Mouse (Mus musculus) c-Kit-negative CD71-positive TER-119-positive erythroid progenitor cells, embryonic 14.5 days (primary cell): ENCODE results near the gene Rbm47.

Source experiments
- DNase-seq: peaks from one replicate; pipeline ENCODE4 v3.0.0-alpha.2; 2013; ENCODE audit warnings: low read depth, low spot score

Gene Rbm47

DNA sequence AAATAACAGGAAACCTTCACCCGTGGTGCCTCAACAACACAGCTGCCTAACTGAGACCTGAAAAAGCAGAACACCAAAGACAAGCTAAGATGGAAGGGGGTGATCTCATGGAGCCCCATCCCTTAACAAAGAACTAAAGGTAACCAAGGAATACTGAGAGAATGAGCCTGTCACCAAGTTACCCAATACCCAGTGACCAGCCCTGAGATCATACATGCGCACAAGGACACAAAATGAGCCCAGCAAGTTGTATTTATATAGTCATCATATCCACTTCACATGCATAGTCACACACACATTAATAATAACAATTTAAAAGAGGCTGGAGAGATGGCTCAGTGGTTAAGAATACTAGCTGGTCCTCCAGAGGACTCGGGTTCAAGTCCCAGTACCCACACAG is 44.0 kb downstream of the Rbm47 start:
- no peak for DNase-seq

DNA sequence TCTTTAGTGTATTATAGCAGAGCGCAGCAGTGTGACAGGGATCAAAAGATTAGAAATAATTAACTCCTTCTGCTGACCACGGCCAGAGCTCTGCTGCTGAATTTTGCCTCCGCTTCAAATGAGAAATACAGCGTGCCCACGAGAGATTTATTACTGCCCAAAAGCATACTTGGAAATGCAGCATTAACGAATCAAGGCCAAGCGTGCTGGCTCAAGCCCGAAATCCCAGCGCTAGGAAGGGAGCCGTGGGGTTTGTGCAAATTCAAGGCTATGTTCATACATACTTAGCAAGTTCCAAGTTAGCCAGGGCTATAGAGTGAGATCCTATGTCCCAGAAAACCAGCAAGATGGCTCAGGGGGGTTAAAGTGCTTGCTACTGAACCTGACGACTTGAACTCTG is 47.5 kb downstream of the Rbm47 start:
- no peak for DNase-seq

DNA sequence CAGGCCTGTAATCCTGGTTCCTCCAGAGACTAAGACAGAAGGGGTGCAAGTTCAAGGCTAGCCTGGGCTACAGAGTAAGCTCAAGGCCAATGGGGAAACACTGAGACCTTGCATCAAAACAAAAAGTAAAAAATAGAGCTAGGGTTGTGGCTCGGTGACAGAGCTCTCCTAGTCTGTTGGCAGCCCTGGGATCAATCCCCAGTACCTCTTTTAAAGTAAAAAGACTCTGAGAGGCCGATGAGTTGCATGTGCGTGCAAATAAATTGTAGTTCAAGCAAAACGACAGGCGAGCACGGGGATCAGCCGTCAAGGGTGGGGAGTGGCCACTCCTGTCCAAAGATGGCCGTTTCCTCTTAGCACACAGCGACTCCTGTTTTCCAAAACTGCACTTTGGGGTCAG is 48.0 kb downstream of the Rbm47 start:
- no peak for DNase-seq

DNA sequence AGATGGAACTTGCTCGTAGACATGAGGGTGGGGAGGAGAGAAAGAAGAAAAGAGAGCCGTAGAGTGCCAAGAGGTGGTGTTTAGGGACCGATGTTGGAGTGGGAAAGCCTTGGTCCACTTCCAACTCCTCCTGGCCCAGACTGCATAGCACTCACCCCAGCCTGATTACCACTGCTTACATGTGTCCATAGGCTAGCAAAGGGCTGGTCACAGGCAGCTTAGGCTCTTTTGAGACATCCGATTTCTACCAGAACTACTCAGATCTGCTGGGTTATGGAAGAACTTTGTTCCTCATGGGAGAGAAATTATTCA is 48.9 kb downstream of the Rbm47 start:
- DNase-seq, result no peak

DNA sequence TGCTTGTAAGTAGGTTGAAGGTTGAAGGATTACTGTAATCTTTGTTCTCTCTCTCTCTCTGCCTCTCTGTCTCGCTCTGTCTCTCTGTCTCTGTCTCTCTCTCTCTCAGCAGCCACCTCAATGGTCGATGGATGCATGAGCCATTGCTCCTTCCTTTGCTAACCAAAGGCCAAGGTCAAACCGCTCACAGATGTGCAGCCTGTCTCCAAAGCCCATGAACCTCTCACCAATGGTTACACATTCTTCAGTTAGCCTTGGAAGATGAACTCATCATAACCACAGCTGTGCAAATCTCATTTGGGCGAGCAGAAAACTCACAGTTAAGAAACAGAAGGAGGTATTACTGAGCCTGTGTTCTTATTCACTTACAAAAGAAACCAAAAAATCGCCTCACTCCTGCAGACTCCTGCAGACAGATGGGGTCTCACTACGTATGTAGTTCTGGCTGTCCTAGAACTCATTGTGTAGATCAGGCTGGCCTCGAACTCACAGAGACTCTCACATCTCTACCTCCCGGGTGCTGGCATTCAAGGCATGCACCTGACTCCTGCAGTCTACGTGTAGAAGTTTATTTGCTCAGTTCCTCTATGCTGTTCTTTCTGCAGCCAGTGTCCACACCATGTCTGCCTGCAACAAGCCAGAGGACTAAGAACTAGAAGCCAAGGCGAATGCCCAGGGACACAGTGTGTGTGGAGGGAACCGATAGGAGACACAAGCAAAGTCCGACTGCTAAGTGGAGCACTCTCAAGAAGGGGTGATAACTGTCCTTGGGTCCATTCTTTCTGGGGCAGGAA is 49.4 kb downstream of the Rbm47 start:
- no peak for DNase-seq

DNA sequence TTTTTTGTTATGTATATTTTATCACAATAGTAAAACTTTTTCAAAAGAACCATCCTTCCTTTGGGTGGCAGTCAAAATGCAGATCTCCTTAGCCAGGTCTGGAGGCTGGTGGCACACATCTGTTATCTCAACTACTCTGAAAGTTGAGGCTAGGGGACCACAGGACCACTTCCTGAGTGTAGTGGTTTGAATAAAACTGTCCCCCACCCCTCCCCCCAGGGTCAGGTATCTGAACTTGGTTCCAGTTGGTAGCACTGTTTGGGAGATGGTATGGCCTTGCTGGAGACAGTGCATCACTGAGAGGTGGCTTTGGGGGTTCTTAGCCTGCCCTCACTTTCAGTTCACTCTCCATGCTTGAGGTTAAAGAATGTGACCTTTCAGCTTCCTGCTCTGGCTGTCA is 51.7 kb downstream of the Rbm47 start:
- DNase-seq, result no peak

DNA sequence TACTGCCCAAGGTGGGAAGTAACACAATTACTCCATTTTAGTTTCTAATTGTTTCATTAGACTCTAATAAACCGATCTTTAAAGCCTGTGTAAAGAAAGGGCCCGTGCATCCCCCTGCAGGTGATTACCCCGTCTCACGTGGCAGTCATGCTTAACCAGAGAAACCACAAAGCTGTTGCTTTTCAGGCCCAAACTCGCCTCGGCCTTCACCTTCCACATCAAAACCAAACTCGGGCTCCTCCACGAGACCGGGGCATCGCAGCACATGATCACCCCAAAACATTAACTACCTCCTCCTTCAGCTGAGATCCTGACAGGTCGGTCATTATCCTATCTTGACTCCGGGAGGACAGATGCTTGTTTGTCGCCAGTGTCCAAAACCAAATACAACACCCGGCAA is 58.2 kb downstream of the Rbm47 start:
- DNase-seq, result no peak

DNA sequence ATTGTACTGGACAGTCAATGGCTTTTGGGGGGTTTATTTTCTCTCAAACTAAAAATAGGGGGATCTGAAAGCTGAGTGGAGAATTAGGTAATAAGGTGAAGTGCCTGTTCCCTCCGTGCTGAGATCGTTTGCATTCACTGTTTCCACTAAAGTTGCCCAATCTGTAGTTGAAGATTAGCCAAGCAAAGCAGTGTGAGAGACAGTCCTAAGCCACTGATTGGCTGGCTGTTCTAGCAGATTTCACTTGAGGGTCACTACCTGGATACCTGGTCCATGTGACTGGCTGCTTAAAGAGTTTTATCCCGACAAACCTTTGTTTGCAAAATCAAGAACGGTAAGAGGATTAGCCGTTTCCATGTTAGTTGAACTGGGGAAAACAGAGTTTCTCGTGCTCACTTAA is 58.7 kb downstream of the Rbm47 start:
- no peak for DNase-seq

DNA sequence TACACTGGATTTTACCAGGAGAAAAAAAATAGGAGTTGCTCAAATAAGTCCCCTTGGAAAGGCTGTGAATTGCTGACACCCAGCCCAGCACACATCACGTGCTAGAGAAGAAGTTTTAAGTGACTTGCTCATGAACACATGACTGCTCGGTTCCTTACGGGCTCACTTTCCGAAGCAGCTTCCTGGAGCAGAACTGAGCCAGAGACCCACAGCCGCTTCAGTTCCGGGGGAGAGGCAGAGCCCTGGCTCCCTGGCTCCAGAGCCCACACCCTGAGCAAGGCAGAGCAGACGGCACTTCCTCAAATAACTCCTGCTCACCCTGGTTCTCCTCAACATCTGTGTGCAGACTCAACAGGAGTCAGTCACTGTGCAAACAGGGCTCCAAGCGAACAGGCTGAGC is 60.9 kb downstream of the Rbm47 start:
- DNase-seq, result no peak

DNA sequence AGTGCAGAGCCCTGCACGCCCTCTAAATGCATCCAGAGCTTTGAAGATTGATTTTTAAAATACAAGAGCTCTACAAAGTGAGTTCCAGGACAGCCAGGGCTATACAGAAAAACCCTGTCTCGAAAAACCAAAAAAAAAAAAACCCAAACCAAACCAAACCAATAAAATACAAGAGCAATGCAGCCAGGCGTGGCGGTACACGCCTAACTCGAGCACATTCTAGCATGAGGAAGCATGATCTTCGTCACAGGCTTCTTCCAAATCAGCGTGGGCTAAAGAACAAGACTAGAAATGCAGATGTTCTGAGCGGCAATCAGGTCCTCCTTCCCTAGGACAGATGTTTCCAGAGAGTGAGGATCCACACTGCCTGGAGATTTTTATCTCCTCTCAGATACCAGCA is 66.5 kb downstream of the Rbm47 start:
- no peak for DNase-seq

DNA sequence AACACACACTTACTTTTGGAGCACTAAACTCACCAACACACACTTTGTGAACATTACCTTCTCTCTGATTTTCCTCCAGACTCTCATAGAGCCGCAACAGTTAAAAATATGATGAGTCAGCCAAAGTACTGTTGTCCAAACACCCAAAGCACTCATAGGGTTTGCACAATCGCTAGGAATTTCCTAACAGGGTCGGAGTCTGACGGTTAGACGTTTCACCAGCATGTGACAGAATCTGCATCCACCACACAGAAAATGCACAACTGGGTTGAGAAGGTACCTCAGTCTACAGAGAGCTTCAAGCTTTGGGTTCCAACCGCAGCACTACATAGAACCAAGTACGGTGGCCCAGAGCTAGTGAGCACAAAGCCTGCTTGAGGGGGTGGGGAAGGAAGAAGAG is 67.0 kb downstream of the Rbm47 start:
- DNase-seq, result no peak

DNA sequence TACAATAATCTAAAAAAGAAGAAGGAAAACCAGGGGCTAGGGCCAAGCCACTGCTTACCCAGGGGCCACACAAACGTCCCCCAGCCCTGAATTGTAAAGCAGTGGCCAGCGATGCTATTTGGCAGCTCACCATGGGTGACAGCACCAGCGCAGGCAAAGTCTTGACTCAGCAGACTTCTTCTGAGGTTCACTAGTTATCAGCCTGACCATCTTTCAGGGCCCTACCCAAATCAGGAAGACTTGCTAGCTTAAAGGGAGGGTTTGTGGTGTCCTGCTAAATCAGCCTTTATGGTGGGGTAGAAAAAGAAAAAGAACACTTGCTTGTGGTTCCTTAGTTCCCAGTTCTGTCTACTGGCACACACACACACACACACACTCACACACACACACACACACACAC is 67.6 kb downstream of the Rbm47 start:
- no peak for DNase-seq

DNA sequence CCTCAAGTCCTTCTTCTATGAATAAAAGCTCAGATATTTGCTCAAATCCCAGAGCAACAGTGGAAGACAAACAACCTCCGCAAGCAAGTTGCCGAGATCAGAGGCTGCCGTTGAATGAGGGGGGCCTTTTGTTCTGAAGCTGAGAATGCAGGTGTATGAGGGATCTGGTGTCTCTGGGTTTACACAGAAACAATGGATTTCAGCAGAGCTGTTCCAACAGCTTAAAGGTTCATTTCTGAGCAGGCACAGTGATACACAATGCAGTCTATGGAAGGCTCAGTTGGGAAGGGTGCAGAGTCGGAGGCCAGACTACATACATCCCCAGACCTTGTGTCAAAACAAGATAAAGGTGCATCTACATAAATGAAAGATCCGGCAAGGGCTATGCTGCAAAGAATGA is 69.5 kb downstream of the Rbm47 start:
- DNase-seq, result no peak

DNA sequence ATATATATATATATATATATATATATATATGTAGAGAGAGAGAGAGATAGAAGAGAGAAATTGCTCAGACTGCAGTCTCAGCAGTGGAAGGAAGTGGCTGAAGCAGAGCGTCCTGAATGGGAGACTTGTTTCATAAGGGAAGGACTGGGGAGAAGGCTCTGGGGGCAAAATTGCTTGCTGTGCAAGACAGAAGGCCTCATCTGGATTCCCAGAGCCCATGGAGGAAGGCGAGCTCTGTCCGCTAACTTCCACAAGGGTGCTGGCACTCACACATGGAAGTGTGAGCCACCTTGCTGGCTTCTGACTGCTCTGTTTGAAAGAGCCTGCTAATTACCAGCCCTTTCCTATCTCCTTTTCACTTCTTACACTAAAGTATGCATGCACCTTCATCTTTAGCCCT is 70.1 kb downstream of the Rbm47 start:
- DNase-seq, result no peak

DNA sequence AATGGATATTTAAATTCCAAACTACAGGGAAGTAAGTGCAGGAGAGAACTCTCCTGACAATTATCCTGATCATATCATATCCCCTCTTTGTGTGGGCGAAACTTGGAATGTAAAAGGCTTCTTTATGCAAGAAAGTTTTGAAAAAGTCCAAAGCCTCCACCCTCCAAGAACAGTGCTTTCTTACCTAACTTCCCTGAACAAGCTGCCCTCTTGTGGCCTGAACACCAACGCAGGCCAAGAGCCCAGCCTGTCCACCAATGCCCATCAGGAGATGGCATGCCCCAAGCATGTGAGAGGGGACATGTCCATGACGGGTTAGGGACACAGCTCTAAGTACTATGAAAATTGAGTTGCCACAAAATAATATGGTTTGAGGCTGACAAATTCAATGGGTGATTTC is 71.3 kb downstream of the Rbm47 start:
- no peak for DNase-seq

DNA sequence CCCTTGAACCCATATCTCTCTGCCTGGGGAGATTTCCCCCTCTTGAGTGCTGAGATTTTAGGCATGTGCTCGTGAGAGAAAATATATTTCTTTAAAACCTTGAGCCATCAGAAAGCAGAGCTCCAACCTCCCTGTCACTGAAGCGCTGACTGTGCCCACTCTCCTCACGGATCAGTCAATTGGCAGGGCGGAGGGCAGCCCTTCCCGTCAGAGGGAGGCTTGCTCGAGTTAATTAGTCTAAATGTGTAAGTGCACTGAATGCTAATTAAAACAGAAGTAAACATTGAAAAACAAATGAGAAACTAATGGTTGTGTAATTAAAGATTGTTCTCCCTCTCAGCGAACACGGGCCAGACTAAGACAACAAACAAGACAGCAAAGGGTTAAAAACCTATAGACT is 72.6 kb downstream of the Rbm47 start:
- DNase-seq, result no peak

DNA sequence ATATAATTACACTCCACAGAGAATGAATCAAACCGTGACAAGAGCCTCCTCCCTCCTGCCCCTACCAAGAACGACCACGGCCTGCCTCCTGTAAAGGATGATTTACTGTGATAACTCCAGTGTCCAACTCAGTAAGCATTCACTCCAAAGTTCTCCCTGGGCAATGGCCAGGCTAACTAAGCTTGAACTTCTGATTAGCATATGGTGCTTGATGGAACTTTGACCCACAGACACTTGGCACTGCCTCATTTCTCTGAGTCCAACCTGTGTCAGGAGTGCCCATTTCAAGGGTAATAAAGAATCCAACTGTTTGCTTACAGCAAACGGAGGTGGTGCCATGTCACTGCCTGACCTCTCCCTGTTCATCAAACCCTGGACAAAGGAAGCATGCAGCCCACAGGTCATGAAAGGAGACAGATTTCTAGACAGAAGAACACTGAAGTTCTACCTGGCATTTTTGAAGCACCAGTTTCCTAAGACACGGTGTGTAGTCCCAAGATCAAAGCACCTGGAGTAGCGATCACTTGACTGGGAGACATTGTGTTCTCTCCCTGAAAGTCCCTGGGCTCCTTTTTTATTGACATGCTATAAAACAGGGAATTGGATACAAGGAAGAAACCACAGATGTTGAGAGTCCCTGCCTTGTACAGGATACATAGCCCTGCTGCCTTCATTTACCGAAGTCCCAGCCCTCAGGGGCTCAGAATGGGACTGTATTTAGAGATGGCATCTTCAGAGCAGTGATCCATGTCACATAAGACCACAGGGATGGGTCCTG is 74.6 kb downstream of the Rbm47 start:
- DNase-seq, result no peak

DNA sequence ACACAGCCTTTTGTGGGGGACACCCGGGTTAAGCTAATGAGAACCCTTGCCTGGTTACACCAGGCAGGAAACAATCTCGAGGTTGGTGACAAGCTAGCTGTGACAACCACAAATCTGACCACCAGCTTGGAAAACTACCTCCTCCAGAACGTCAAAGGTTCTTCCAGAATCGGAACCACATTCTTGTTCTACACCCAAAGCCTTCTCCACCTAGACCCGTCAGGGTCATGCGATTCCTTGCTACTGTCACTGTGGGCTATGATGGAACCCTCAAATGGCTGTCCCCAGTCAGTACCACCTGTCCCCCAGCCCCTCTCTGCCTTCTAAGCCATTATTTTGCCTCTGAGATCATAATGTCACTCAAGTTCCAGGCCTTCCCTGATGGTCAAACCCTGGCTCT is 76.8 kb downstream of the Rbm47 start:
- no peak for DNase-seq

DNA sequence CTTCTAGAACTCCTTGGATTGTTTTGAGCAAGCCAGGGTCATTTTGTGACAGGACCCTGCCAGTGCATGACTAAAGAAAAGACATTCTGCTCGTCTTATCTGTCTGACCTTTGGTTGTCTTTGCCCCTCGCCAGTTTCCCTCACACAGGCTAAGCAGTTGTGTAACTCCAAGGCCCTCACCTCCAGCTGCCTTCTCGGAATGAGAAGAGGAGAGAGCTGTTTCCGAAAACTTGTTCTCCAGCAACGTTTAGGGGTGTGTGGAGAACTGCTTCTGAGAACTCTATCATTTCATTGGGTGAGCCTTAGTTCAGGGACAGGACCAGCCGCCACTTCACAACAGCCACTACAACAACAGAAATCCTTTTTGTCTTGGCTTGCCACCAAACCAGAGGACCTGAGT is 77.8 kb downstream of the Rbm47 start:
- DNase-seq, result no peak

DNA sequence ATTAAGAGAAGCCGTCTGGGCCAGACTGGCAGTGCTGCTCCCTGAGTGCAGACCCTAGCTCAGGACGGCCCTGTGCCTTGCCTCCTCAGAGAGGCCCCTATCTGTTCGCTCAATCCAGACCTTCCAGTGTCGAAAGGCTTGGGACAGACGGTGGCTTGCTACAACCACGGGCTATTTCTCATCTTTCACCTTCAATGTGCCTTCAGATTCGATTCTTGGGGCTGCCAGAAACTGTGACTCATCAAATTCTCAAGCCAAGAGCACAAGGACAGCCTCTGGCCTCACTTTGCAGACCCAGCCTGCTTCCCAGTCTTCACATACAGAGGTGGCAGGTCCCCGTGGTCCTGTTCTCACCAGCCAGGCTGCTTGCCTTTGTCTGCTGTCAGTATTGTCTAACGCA is 82.9 kb downstream of the Rbm47 start:
- DNase-seq, result no peak

DNA sequence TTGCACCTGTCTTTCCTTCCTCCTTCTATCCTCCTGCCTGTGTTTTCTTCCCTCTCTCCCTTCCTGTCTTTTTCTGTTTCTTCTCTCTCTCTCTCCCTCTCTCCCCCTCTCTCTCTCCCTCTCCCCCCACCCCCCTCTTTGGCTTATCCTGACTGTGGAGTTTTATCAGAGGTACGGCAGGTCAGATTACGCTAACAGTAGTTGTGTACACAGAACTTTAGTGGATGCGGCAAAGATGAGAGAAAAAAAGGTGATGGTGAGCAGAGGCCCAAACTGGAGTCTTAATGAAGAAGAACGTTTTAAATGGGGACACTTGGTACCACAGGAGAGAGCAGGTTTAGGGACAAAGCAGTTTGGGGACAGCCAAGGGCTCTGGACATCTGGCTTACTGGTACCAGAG is 83.3 kb downstream of the Rbm47 start:
- DNase-seq, result no peak

DNA sequence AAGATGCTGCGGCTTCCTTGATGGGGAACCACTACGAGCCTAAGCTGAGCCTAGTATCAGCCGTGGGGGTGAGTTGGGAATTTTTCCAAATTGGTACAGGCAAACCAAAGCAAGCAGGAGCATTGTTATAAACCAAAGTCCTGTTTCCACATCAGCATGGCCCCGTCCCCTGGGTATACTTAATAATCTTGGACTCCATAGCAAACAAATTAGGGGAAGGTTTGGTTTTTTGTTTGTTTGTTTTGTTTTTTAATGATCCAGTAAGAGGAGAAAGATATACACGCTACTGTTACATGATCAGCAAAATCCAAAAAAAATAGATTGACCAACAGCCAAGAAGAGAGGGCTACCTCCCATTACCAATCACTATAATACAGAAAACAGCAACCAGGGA is 84.0 kb downstream of the Rbm47 start:
- no peak for DNase-seq

DNA sequence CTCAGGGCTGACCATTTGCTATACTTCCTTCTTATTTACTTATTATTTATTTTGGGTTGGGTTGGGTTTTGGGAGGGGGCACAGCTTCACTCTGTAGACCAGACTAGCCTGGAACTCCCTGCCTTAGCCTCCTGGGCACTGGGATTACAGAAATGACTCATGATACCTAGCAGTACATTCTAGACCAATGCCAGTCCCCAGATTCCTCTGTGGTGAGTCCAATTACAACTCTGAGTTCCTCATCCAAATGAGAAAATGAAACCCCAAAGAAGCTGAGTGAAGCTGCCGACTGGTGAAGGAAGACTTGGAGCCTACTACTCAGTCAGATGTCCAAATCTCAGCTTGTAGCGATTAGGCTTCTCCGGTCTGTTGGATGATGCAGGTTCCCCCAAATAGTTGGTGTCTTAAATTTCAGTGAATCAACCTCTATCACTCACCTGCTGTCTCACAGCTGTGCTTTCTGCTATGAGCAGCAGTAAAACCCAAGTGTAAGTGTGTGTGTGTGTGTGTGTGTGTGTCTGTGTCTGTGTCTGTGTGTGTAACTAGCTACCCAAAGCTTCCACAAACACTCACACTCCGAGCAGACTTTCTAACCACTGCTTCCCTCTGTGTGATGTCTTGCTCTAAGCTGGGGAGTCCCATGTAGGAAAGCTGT is 84.5 kb downstream of the Rbm47 start:
- DNase-seq, result no peak
